Mouse (Mus musculus) adrenal gland, postnatal 0 days (tissue): Measurements from ENCODE around the gene Gm47429. TPM values are rescaled to one million over a fixed set of nuclear protein-coding genes. Genes with fewer than 3 reads are reported as not detected.

Experiments
- polyA plus RNA-seq: library from polyadenylated mRNA; unstranded; fragments of >200 nt; fragmentation: Nextera tagmentation; extraction: Ambion mirVana; gene quantifications from 2 replicates; pipeline ENCODE4 v1.2.1, GENCODE M21; 2015

The Gm47429 gene
- not detected in 2 replicates for polyA plus RNA-seq

GRCm38 (mm10) chr13:50443812-50444211 lies at the start of gene Gm47429:
TSS of gene Gm47429 (minus strand) at chr13:50443912.

GRCm38 (mm10) chr13:50467007-50467406 lies 23.3 kb upstream of the Gm47429 start, which contains the start of gene Nutm2:
TSS of gene Nutm2 (plus strand) at chr13:50467307.

GRCm38 (mm10) chr13:50417389-50418183 lies 26.1 kb downstream of the Gm47429 start, which contains the start of gene Fbxw17:
TSS of gene Fbxw17 (plus strand) at chr13:50417864.

Other genes with a start within 250 kb of the Gm47429 start
- not detected in 2 replicates for gene Gm906, start 193.6 kb downstream of the Gm47429 start, polyA plus RNA-seq
- gene Fbxw17, start 26.0 kb downstream of the Gm47429 start, polyA plus RNA-seq = 21.8 and 24.7 TPM in 2 replicates
- gene Nutm2, start 23.4 kb upstream of the Gm47429 start, polyA plus RNA-seq = not detected in 2 replicates
- not detected in 2 replicates for gene Gm904, start 199.3 kb upstream of the Gm47429 start, polyA plus RNA-seq